Mouse (Mus musculus): ENCODE data around the gene Usp47.

The Usp47 gene

DNA sequence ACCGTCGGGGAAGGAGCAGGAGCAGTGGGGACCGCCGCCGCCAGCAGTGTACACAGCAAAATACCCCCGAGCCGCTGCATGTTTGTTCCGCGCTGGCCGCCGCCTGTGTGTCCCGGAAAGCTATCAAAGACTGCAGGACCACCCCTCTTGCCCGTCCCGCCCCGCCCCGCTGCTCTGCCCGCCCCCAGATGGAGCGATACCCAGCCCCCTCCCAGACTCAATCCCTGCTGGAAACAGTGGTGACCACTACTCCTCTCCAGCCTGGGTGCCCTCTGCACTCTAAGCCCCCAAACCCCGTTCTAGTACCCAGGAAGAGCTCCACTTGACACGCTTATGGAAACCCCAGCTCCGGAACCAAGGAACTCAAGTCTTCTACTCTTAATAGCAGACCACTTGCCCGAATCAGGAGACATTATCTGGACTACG is 135.0 kb downstream of the Usp47 start:
- peak; percentile 30 to 43 for DNase-seq

DNA sequence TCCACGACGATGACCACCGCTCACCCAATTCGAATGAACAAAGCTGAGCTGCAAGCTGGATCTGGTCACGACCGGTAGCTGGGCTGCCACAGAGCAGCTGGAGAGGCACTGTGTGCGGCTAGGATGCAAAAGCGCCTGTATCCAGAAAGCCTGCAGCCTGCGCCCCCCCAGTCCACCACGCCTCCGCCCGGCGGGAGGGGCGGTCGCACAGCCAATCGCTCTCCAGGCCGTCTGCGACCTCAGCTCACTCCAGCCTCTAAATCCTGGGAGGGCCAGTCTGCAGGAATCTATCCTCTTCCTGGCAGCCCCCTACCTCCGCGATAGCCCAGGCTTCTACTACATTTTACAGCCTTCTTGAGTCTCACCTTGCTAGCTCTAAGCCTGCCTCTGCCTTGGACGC is 135.6 kb downstream of the Usp47 start, which contains the start of gene Dkk3:
Dkk3 (minus strand) TSS at position 116 of the 400 bp plus-strand sequence.
- peak; percentile 44 to 68 for DNase-seq

GRCm38 (mm10) chr7:112159835-112160234 is 136.5 kb downstream of the Usp47 start:
- no peak for DNase-seq
